Comparison of ENCODE assay signal across 14 mouse cellular contexts in genomic region chr7:133747372-133747771, GRCm38 (mm10). TPM values are rescaled to one million over a fixed set of nuclear protein-coding genes. Genes with fewer than 3 reads are reported as not detected.
DNase-seq lines count a peak whose midpoint lies in the region; TF ChIP-seq lines count a peak whose summit lies in the region.
"Had no signal": no experiment of that assay in that cellular context is flagged by ENCODE, and none has a peak within 500 bp of the region (broad histone marks: within the 10 kb centered on the region; RNA-seq: fewer than 3 reads in every experiment).

No protein-coding gene starts in this region.

- H3K4me1 ChIP-seq in testis, adult 2 months (ENCODE audit: control insufficient read depth, insufficient read depth, low read length) = peaks cover 13% of the 10 kb centered on the region
- H3K4me1 ChIP-seq in heart, adult 2 months (ENCODE audit: control insufficient read depth, insufficient read depth, low read length) = peaks cover 24% of the 10 kb centered on the region
- H3K4me1 ChIP-seq: liver, embryonic 15.5 days had no signal

- peak overlapping the region; percentile 54 for H3K9ac ChIP-seq in heart, adult 2 months (ENCODE audit: low read depth, low read length)
- H3K9ac ChIP-seq: liver, embryonic 15.5 days had no signal

- H3K4me3 ChIP-seq in testis, adult 2 months (ENCODE audit: control insufficient read depth, low read depth, low read length) = no peak overlapping the region
- H3K4me3 ChIP-seq in heart, adult 2 months = peak overlapping the region; percentile 28; the same call in 1 of the 2 replicates
- H3K4me3 ChIP-seq: forebrain, embryonic 10.5 days; liver, embryonic 15.5 days had no signal

- intact Hi-C loops in heart, adult 2 months (cut with DNase I) = loop anchor here (2.0 kb wide), 1 partner anchor 15 kb away; no protein-coding TSS in a partner anchor
- intact Hi-C loops in heart, postnatal 14 days (cut with DNase I) = no loop called here

- DNase-seq in testis, postnatal 10 days (ENCODE audit: low spot score) = no peak
- peak; percentile 49 to 66 for DNase-seq in heart, adult 2 months
- DNase-seq in heart, postnatal 14 days = peak; percentile 32 to 44
- DNase-seq in testis, postnatal 14 days (ENCODE audit: low spot score) = peak; percentile 70
- no peak for DNase-seq in spleen, adult 18-20 months
- no peak for DNase-seq in gastrocnemius, adult 8-10 months (ENCODE audit: low spot score in 2 of 2)
- DNase-seq in B cell, adult 2 months = no peak
- DNase-seq: cerebellum, postnatal 14 days; gastrocnemius, postnatal 10 days; right cerebral cortex, postnatal 25 days had no signal

- no peaks in the 10 kb centered on the region for H3K27me3 ChIP-seq in testis, adult 2 months (ENCODE audit: control insufficient read depth, insufficient read depth, low read length)
- H3K27me3 ChIP-seq in heart, adult 2 months (ENCODE audit: control insufficient read depth, insufficient read depth, low read length) = no peaks in the 10 kb centered on the region
- H3K27me3 ChIP-seq: liver, embryonic 15.5 days had no signal

- TF ChIP-seq POLR2A in testis, adult 2 months (IDR thresholded peaks at IDR 0.05; ENCODE audit: control insufficient read depth, low read depth, low read length) = no peak; the same call in 1 of the 2 replicates
- peak; percentile 86 for TF ChIP-seq POLR2A in heart, adult 2 months (IDR thresholded peaks at IDR 0.05; ENCODE audit: insufficient read depth, low read depth, low read length)

- no peak; the same call in 1 of the 2 replicates for TF ChIP-seq EP300 in heart, adult 2 months (IDR thresholded peaks at IDR 0.05; ENCODE audit: insufficient read depth, low read depth, low read length)

- TF ChIP-seq CTCF in testis, adult 2 months (IDR thresholded peaks at IDR 0.05; ENCODE audit: control insufficient read depth, insufficient read depth, insufficient replicate concordance, low read depth, low read length) = no peak
- no peak for TF ChIP-seq CTCF in heart, adult 2 months (IDR thresholded peaks at IDR 0.05)

- no peaks in the 10 kb centered on the region; the same call in 1 of the 2 replicates for H3K79me2 ChIP-seq in heart, adult 2 months (replicated peaks; ENCODE audit: control insufficient read depth, insufficient read depth, low read length)

- 34% methylated on average over 8 of the region's 8 CpGs for WGBS in heart, adult 2 months

- H3K27ac ChIP-seq in testis, adult 2 months (ENCODE audit: control insufficient read depth, insufficient read depth, low read depth, low read length) = peak overlapping the region; percentile 32
- H3K27ac ChIP-seq in heart, adult 2 months = peak overlapping the region; percentile 76
- H3K27ac ChIP-seq: forebrain, embryonic 10.5 days; liver, embryonic 15.5 days had no signal

- no peaks in the 10 kb centered on the region; the same call in 1 of the 2 replicates for H3K36me3 ChIP-seq in testis, adult 2 months (ENCODE audit: control insufficient read depth, insufficient read depth, low read length)
- peaks cover 24% of the 10 kb centered on the region for H3K36me3 ChIP-seq in heart, adult 2 months (ENCODE audit: control insufficient read depth, insufficient read depth, low read length)
- H3K36me3 ChIP-seq: liver, embryonic 15.5 days had no signal

RNA-seq across cellular contexts. Expression of gene Fank1, which starts 29.3 kb away (rescaled TPM):
- polyA plus RNA-seq in testis, adult 2 months (2012; rRNA removed) = 202 and 217 TPM in 2 replicates
- not detected for total RNA-seq in heart, adult 2 months (2021)
- polyA plus RNA-seq in heart, adult 2 months (2012; rRNA removed) = 0.10 and 0.32 TPM in 2 replicates
- under 1 TPM in 1 of 2 experiments, not detected in 1; 0.50 TPM for total RNA-seq in heart, postnatal 14 days (2021)
- not detected for total RNA-seq in gastrocnemius, adult 8-10 months (2022)
- polyA plus RNA-seq: activated CD4-positive, CD25-positive, alpha-beta regulatory T cell, adult 4 months; liver, embryonic 15.5 days had no signal

RNA-seq across cellular contexts. Expression of gene Dhx32, which starts 35.2 kb away (rescaled TPM):
- 29.5 and 32.9 TPM in 2 replicates for polyA plus RNA-seq in testis, adult 2 months (2012; rRNA removed)
- 10 to 100 TPM; 41.5 to 47.4 TPM for total RNA-seq in heart, adult 2 months (2021)
- 27.7 and 38.9 TPM in 2 replicates for polyA plus RNA-seq in heart, adult 2 months (2012; rRNA removed)
- total RNA-seq in heart, postnatal 14 days (2021) = 10 to 100 TPM; 32.3 to 33.7 TPM
- total RNA-seq in gastrocnemius, adult 8-10 months (2022) = 10 to 100 TPM; 36.5 to 59.5 (median 45.3) TPM

RNA-seq across cellular contexts. Expression of gene Uros, which starts 37.5 kb away (rescaled TPM):
- 8.8 and 10.8 TPM in 2 replicates for polyA plus RNA-seq in testis, adult 2 months (2012; rRNA removed)
- total RNA-seq in heart, adult 2 months (2021) = 10 to 100 TPM; 20.1 to 22.9 TPM
- 22.3 and 36.4 TPM in 2 replicates for polyA plus RNA-seq in heart, adult 2 months (2012; rRNA removed)
- total RNA-seq in heart, postnatal 14 days (2021) = 10 to 100 TPM; 17.3 to 21.7 TPM
- total RNA-seq in gastrocnemius, adult 8-10 months (2022) = 10 to 100 TPM; 14.6 to 16.8 (median 15.4) TPM

RNA-seq across cellular contexts. Expression of gene Bccip, which starts 38.2 kb away (rescaled TPM):
- polyA plus RNA-seq in testis, adult 2 months (2012; rRNA removed) = 13.7 and 14.0 TPM in 2 replicates
- total RNA-seq in heart, adult 2 months (2021) = 10 to 100 TPM; 53.5 to 55.7 TPM
- 29.4 and 49.1 TPM in 2 replicates for polyA plus RNA-seq in heart, adult 2 months (2012; rRNA removed)
- total RNA-seq in heart, postnatal 14 days (2021) = 10 to 100 TPM; 48.9 to 50.7 TPM
- total RNA-seq in gastrocnemius, adult 8-10 months (2022) = 100 to 1,000 TPM in 1 of 4 experiments, 10 to 100 TPM in 3; 87.6 to 108 (median 91.9) TPM

Comparison
In these comparisons a context has a peak if more than half of its experiments do, and no peak if none do; other contexts are left out.
1. DNase-seq: peak in heart, adult 2 months (2 of 2), heart, postnatal 14 days (2 of 2) and testis, postnatal 14 days (single experiment); none in testis, postnatal 10 days (single experiment), spleen, adult 18-20 months (0 of 2), gastrocnemius, adult 8-10 months (0 of 2) and B cell, adult 2 months (0 of 2).